Mouse (Mus musculus) brain, embryonic 14.5 days (tissue): ENCODE measurements around the gene Trex1.
A peak's percentile ranks its signal among the peaks of the same experiment; 100 is the strongest.

Experiments
- CTCF ChIP-seq: fragments of 200-500 bp; IDR thresholded peaks from 2 replicates; pipeline ENCODE4 v1.5.1; 2012; ENCODE audit warnings: inconsistent platforms, mild to moderate bottlenecking, moderate library complexity, borderline replicate concordance; ENCODE audit not compliant: insufficient read depth, insufficient read length; ENCODE audit errors: extremely low read depth
- POLR2A ChIP-seq: fragments of 200-500 bp; IDR thresholded peaks from 2 replicates; pipeline ENCODE4 v1.6.1; 2012; ENCODE audit warnings: mild to moderate bottlenecking, inconsistent platforms, borderline replicate concordance; ENCODE audit not compliant: poor library complexity, insufficient read depth, insufficient read length, severe bottlenecking; ENCODE audit errors: extremely low read depth

- peak; percentile 77 for TF ChIP-seq POLR2A
- TF ChIP-seq CTCF: no peak
These were observed 35.8 kb upstream of the Trex1 start, which contains the start of gene Plxnb1 for GRCm38 (mm10) chr9:109095137-109095982.
